Mouse (Mus musculus) gastrocnemius, postnatal 36 days (tissue): ENCODE measurements at regions not wholly inside any gene's neighbourhood (a gene's known extent, or its start where the extent isn't known, plus 50 kb on each side); places are given as distances from the start of the nearest gene placed in this dataset.

Experiments
- DNase-seq, 2 experiments: peaks; one replicate each; pipeline ENCODE4 v3.0.0; 2022
- intact Hi-C: fragments of 180-260 bp; cut with DNase I; formaldehyde crosslinking; loops from one replicate; pipeline ENCODE4 v1.15.1; 2025

- intact Hi-C loops = no loop called here
- peak in 1 of 2 experiments; percentile 29 for DNase-seq
Observed at GRCm38 (mm10) chr13:60298575-60298974, 121.4 kb upstream of the Gas1 start.

- intact Hi-C loops = no loop called here
- DNase-seq = no peak
Observed at GRCm38 (mm10) chr13:60299076-60299475, 121.9 kb upstream of the Gas1 start.

- DNase-seq = no peak
- intact Hi-C loops = no loop called here
Observed at GRCm38 (mm10) chr13:60303561-60303960, 126.4 kb upstream of the Gas1 start.

GRCm38 (mm10) chr13:60305028-60305810 lies 128.1 kb upstream of the Gas1 start:
- intact Hi-C loops = no loop called here
- no peak for DNase-seq

GRCm38 (mm10) chr13:60308062-60308801 lies 131.1 kb upstream of the Gas1 start:
- DNase-seq = no peak
- intact Hi-C loops = no loop called here

- DNase-seq = no peak
- intact Hi-C loops = no loop called here
Observed at GRCm38 (mm10) chr13:60309482-60309881, 132.3 kb upstream of the Gas1 start.

GRCm38 (mm10) chr13:60309926-60310325 lies 132.8 kb upstream of the Gas1 start:
- intact Hi-C loops = no loop called here
- DNase-seq = no peak

- intact Hi-C loops = no loop called here
- no peak for DNase-seq
Observed at GRCm38 (mm10) chr13:60312397-60313085, 135.4 kb upstream of the Gas1 start.

- DNase-seq = no peak
Observed at GRCm38 (mm10) chr13:60318436-60319020, 141.4 kb upstream of the Gas1 start.

GRCm38 (mm10) chr13:60319268-60319667 lies 142.1 kb upstream of the Gas1 start:
- no peak for DNase-seq
- intact Hi-C loops = no loop called here

More at GRCm38 (mm10) chr13:60318436-60319020, 141.4 kb upstream of the Gas1 start:
- intact Hi-C loops = no loop called here

GRCm38 (mm10) chr13:60319861-60320602 lies 142.9 kb upstream of the Gas1 start:
- no peak for DNase-seq
- intact Hi-C loops = no loop called here

GRCm38 (mm10) chr13:60322579-60322978 lies 145.4 kb upstream of the Gas1 start:
- DNase-seq = no peak
- intact Hi-C loops = no loop called here

- intact Hi-C loops = no loop called here
- DNase-seq = no peak
Observed at GRCm38 (mm10) chr13:60330475-60331258, 153.5 kb upstream of the Gas1 start.

- intact Hi-C loops = no loop called here
- DNase-seq = no peak
Observed at GRCm38 (mm10) chr13:60336196-60336595, 159.0 kb upstream of the Gas1 start.

GRCm38 (mm10) chr13:60337383-60337782 lies 160.2 kb upstream of the Gas1 start:
- no peak for DNase-seq
- intact Hi-C loops = no loop called here

GRCm38 (mm10) chr13:60338107-60338506 lies 160.9 kb upstream of the Gas1 start:
- intact Hi-C loops = no loop called here
- DNase-seq = peak; percentile 20 to 48

GRCm38 (mm10) chr13:60340068-60340467 lies 162.9 kb upstream of the Gas1 start:
- no peak for DNase-seq
- intact Hi-C loops = loop anchor here (10.0 kb wide), 1 partner anchor 115 kb away; no protein-coding TSS in a partner anchor

- peak in 1 of 2 experiments; percentile 70 for DNase-seq
- intact Hi-C loops = loop anchor here (10.0 kb wide), 1 partner anchor 107 kb away; no protein-coding TSS in a partner anchor
Observed at GRCm38 (mm10) chr13:60347881-60348280, 170.7 kb upstream of the Gas1 start.

- no peak for DNase-seq
- intact Hi-C loops = loop anchor here (10.0 kb wide), 1 partner anchor 106 kb away; no protein-coding TSS in a partner anchor
Observed at GRCm38 (mm10) chr13:60348438-60348837, 171.3 kb upstream of the Gas1 start.
